Mouse (Mus musculus): ENCODE measurements around the gene Ift88. TPM values are rescaled to one million over a fixed set of nuclear protein-coding genes. Genes with fewer than 3 reads are reported as not detected.

Ift88 gene
- polyA plus RNA-seq, 1 experiment, result 0.11 TPM

DNA sequence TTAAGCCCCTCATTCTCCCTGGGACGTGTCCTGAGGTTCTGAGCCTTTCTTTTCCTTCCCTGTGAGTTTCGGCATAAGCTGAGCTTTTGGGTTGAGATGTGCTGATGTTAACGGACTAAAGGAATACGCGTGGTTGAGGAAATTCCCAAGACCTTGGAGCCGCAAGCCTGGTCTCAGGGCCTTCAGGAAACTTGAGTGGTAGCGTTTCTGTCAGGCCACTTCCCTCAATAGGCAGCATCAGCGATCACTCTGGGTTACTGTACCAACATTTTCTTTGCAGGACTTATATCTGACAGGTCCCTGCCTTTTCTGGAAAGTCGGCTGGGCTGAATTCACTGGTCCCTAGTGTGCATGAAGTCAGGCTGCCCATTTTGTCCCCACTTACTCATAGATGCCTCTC lies 113.0 kb downstream of the Ift88 start:
- Histone ChIP-seq H3K4me3 (replicated peaks) (peak overlapping the region; percentile 84), H3K9me3 (peaks cover 1% of the 10 kb centered on the region), H3K36me3 (replicated peaks; ENCODE audit: low read length) (no peaks in the 10 kb centered on the region), H3K27me3 (replicated peaks) (no peaks in the 10 kb centered on the region), H3K4me1 (peaks cover 58% of the 10 kb centered on the region)
- TF ChIP-seq FLI1 (IDR thresholded peaks at IDR 0.05; ENCODE audit: low read length), result no peak

- Histone ChIP-seq H3K4me1 (peaks cover 57% of the 10 kb centered on the region), H3K4me3 (replicated peaks) (peak overlapping the region; percentile 84), H3K9me3 (peaks cover 8% of the 10 kb centered on the region), H3K27me3 (replicated peaks) (no peaks in the 10 kb centered on the region), H3K36me3 (replicated peaks; ENCODE audit: low read length) (peaks cover 4% of the 10 kb centered on the region)
- TF ChIP-seq GATA1 (IDR thresholded peaks at IDR 0.05; ENCODE audit: borderline replicate concordance, low read length), result no peak
- TF ChIP-seq FLI1 (IDR thresholded peaks at IDR 0.05; ENCODE audit: low read length), result no peak
These were observed 113.6 kb downstream of the Ift88 start for GRCm38 (mm10) chr14:57537261-57538015.

GRCm38 (mm10) chr14:57540683-57541082 lies 116.8 kb downstream of the Ift88 start:
- H3K9me3 ChIP-seq, result peaks cover 14% of the 10 kb centered on the region
- H3K27me3 ChIP-seq (replicated peaks), result no peaks in the 10 kb centered on the region
- peaks cover 7% of the 10 kb centered on the region for H3K36me3 ChIP-seq (replicated peaks; ENCODE audit: low read length)
- no peak overlapping the region for H3K4me3 ChIP-seq (replicated peaks)
- H3K4me1 ChIP-seq, result peaks cover 44% of the 10 kb centered on the region
- TF ChIP-seq GATA1 (IDR thresholded peaks at IDR 0.05; ENCODE audit: borderline replicate concordance, low read length), result no peak
- TF ChIP-seq FLI1 (IDR thresholded peaks at IDR 0.05; ENCODE audit: low read length), result no peak

- peaks cover 14% of the 10 kb centered on the region for H3K9me3 ChIP-seq
- H3K27me3 ChIP-seq (replicated peaks), result no peaks in the 10 kb centered on the region
- peak overlapping the region; percentile 71 for H3K4me3 ChIP-seq (replicated peaks)
- peaks cover 11% of the 10 kb centered on the region for H3K36me3 ChIP-seq (replicated peaks; ENCODE audit: low read length)
- peaks cover 32% of the 10 kb centered on the region for H3K4me1 ChIP-seq
- TF ChIP-seq FLI1 (IDR thresholded peaks at IDR 0.05; ENCODE audit: low read length), result no peak
- TF ChIP-seq GATA1 (IDR thresholded peaks at IDR 0.05; ENCODE audit: borderline replicate concordance, low read length), result no peak
These were observed 118.4 kb downstream of the Ift88 start for GRCm38 (mm10) chr14:57542231-57542630.

- Histone ChIP-seq H3K36me3 (replicated peaks; ENCODE audit: low read length) (peaks cover 19% of the 10 kb centered on the region), H3K4me3 (replicated peaks) (no peak overlapping the region), H3K27me3 (replicated peaks) (no peaks in the 10 kb centered on the region), H3K4me1 (peaks cover 26% of the 10 kb centered on the region), H3K9me3 (peaks cover 14% of the 10 kb centered on the region)
- TF ChIP-seq GATA1 (IDR thresholded peaks at IDR 0.05; ENCODE audit: borderline replicate concordance, low read length) (no peak), FLI1 (IDR thresholded peaks at IDR 0.05; ENCODE audit: low read length) (no peak)
These were observed 119.7 kb downstream of the Ift88 start for GRCm38 (mm10) chr14:57543420-57544039.

DNA sequence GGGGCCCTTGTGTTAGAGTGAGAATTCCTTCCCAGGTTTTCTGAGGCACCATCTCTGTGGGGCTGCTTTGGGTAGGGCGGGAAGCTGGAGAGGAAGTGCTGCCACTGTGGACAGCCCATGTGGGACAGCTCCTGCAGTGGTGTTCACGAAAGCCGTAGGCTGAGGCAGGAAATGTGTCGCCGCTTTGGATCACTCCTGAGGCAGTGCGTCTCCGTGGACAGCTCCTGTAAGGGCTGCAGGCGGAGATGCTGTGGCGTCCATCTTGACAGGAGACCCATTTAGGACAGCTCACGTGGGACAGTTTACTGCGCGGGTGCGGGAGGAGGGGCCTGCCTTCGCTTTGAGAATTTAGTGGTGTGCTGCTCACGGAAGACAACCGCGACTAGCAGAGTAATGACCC lies 121.7 kb downstream of the Ift88 start:
- TF ChIP-seq FLI1 (IDR thresholded peaks at IDR 0.05; ENCODE audit: low read length), result no peak
- no peak for TF ChIP-seq GATA1 (IDR thresholded peaks at IDR 0.05; ENCODE audit: borderline replicate concordance, low read length)

DNA sequence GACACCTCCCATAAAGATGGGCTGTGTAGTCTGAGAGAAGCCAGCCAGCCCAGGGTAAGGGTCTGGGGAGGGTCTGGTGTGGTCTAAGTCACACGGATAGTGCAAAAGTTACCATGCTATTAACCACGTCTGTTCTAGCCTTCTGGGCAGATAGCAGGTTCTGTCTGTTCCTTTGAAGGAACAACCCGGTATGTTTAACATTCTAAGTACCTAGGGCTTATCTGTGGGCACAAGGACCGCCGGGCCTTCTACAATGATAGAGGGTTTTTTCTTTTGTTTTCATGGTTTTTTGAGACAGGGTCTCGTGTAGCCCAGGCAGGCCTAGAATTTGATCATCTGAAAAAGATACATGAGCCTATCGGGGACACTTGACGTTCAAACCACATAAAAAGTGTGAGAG lies 122.3 kb downstream of the Ift88 start:
- Histone ChIP-seq H3K9me3 (peaks cover 14% of the 10 kb centered on the region), H3K27me3 (replicated peaks) (no peaks in the 10 kb centered on the region), H3K4me1 (peaks cover 24% of the 10 kb centered on the region), H3K4me3 (replicated peaks) (no peak overlapping the region), H3K36me3 (replicated peaks; ENCODE audit: low read length) (peaks cover 40% of the 10 kb centered on the region)
- TF ChIP-seq GATA1 (IDR thresholded peaks at IDR 0.05; ENCODE audit: borderline replicate concordance, low read length) (no peak), FLI1 (IDR thresholded peaks at IDR 0.05; ENCODE audit: low read length) (no peak)

More for the DNA sequence above, 121.7 kb downstream of the Ift88 start:
- peaks cover 38% of the 10 kb centered on the region for H3K36me3 ChIP-seq (replicated peaks; ENCODE audit: low read length)
- peak overlapping the region; percentile 8 for H3K4me3 ChIP-seq (replicated peaks)
- H3K4me1 ChIP-seq, result peaks cover 24% of the 10 kb centered on the region
- peaks cover 14% of the 10 kb centered on the region for H3K9me3 ChIP-seq
- no peaks in the 10 kb centered on the region for H3K27me3 ChIP-seq (replicated peaks)

DNA sequence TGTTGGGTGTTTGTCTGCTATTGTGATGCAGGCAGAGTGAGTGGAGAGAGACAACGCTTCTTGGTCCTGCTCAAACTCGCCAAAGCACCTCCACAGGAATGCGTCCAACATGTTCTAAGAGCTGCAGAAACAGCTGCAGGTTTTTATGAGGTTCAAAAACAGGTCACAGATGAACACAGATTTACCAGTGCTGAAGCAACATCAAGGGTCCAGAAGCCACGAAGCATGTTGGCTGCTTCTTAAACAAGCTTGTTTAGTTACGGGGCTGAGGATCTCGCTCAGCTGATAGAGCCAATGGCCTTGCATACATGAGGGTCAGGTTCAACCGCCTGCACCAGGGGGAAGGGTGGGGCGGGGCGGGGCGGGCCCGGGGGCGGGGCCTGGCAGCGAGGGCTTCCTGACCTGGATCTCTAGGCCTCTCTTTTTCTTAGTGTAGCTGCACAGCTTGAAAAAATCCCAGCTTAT lies 122.7 kb downstream of the Ift88 start:
- peaks cover 14% of the 10 kb centered on the region for H3K9me3 ChIP-seq
- peaks cover 24% of the 10 kb centered on the region for H3K4me1 ChIP-seq
- H3K36me3 ChIP-seq (replicated peaks; ENCODE audit: low read length), result peaks cover 40% of the 10 kb centered on the region
- TF ChIP-seq FLI1 (IDR thresholded peaks at IDR 0.05; ENCODE audit: low read length), result no peak
- TF ChIP-seq GATA1 (IDR thresholded peaks at IDR 0.05; ENCODE audit: borderline replicate concordance, low read length), result no peak
- H3K4me3 ChIP-seq (replicated peaks), result no peak overlapping the region
- no peaks in the 10 kb centered on the region for H3K27me3 ChIP-seq (replicated peaks)

- Histone ChIP-seq H3K27me3 (replicated peaks) (no peaks in the 10 kb centered on the region), H3K9me3 (peaks cover 10% of the 10 kb centered on the region), H3K36me3 (replicated peaks; ENCODE audit: low read length) (peaks cover 39% of the 10 kb centered on the region), H3K4me3 (replicated peaks) (no peak overlapping the region), H3K4me1 (peaks cover 24% of the 10 kb centered on the region)
- no peak for TF ChIP-seq FLI1 (IDR thresholded peaks at IDR 0.05; ENCODE audit: low read length)
- TF ChIP-seq GATA1 (IDR thresholded peaks at IDR 0.05; ENCODE audit: borderline replicate concordance, low read length), result no peak
These were observed 123.2 kb downstream of the Ift88 start for GRCm38 (mm10) chr14:57547062-57547461.

GRCm38 (mm10) chr14:57552945-57553344 lies 129.1 kb downstream of the Ift88 start:
- peaks cover 9% of the 10 kb centered on the region for H3K4me1 ChIP-seq
- no peak for TF ChIP-seq GATA1 (IDR thresholded peaks at IDR 0.05; ENCODE audit: borderline replicate concordance, low read length)
- TF ChIP-seq FLI1 (IDR thresholded peaks at IDR 0.05; ENCODE audit: low read length), result no peak
- H3K4me3 ChIP-seq (replicated peaks), result no peak overlapping the region
- peaks cover 57% of the 10 kb centered on the region for H3K36me3 ChIP-seq (replicated peaks; ENCODE audit: low read length)
- no peaks in the 10 kb centered on the region for H3K9me3 ChIP-seq
- H3K27me3 ChIP-seq (replicated peaks), result no peaks in the 10 kb centered on the region

Measured in megakaryocyte, embryonic 14.5 days (primary cell).